Mouse (Mus musculus): ENCODE measurements around the gene Kif26a. TPM values are rescaled to one million over a fixed set of nuclear protein-coding genes. Genes with fewer than 3 reads are reported as not detected.

The Kif26a gene
- total and polyA plus RNA-seq, 3 experiments: 7.3 to 12.0 (median 10.7) TPM

DNA sequence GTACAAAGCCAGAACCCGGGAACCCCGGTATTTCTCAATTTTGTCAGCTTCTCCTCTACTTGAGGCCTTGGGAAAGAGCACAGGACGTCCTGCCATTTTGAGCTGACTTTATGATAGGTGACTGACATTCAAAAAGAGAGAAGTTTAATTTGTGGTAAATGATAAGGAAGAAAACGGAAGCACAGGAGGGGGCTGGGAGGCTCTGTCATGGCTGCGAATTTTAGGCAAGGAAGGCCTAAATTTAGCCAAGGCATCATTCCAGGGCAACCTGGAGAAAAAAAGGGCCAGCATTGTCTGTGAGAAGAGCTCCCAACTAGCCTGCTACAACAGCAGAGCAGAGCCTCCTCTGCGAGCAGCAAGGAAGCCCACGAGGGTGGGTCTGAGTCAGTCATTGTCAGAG, 5.3 kb upstream of the Kif26a start:
- Histone ChIP-seq H3K27me3 (ENCODE audit: control insufficient read depth, insufficient read depth, low read length) (peaks cover 4% of the 10 kb centered on the region; the same call in 1 of the 2 replicates), H3K27ac (no peak overlapping the region), H3K9ac (ENCODE audit: low read depth, low read length) (no peak overlapping the region), H3K79me2 (replicated peaks; ENCODE audit: control insufficient read depth, insufficient read depth, low read length) (no peaks in the 10 kb centered on the region), H3K36me3 (ENCODE audit: control insufficient read depth, insufficient read depth, low read length) (no peaks in the 10 kb centered on the region), H3K4me3 (no peak overlapping the region), H3K4me1 (ENCODE audit: control insufficient read depth, insufficient read depth, low read length) (no peaks in the 10 kb centered on the region; the same call in 1 of the 2 replicates)
- DNase-seq: no peak
- intact Hi-C loops (cut with DNase I): loop anchor here (1.0 to 10.0 kb wide), 2 partner anchors 27 to 134 kb away; no protein-coding TSS in a partner anchor
- WGBS: 48% methylated on average over 7 of the region's 7 CpGs
- TF ChIP-seq EP300 (IDR thresholded peaks at IDR 0.05; ENCODE audit: insufficient read depth, low read depth, low read length): no peak
- TF ChIP-seq CTCF (IDR thresholded peaks at IDR 0.05): no peak
- TF ChIP-seq POLR2A (IDR thresholded peaks at IDR 0.05; ENCODE audit: insufficient read depth, low read depth, low read length): no peak

DNA sequence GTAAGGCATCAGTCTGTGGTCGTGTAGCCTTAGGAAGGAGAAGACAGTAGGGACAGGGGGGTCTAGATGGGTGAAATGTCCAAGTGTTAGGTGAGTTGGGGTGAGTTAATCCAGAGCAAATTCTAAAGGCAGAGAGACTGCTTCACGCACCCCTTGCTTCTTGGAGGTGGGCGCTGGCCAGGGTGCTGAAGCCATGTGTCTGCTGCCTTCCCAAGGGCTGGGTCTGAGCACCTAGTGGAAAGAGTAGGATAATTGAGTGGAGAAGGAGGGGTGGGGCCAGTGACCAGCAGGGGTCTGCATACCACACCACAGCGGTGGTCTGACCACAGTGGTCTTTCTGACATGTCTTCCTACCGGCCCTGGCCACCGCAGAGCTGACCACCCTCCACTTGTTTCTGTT, 4.7 kb upstream of the Kif26a start:
- intact Hi-C loops (cut with DNase I): loop anchor here (10.0 kb wide), 1 partner anchor 134 kb away; no protein-coding TSS in a partner anchor
- Histone ChIP-seq H3K36me3 (ENCODE audit: control insufficient read depth, insufficient read depth, low read length) (no peaks in the 10 kb centered on the region), H3K4me1 (ENCODE audit: control insufficient read depth, insufficient read depth, low read length) (no peaks in the 10 kb centered on the region; the same call in 1 of the 2 replicates), H3K4me3 (no peak overlapping the region), H3K27ac (no peak overlapping the region), H3K27me3 (ENCODE audit: control insufficient read depth, insufficient read depth, low read length) (peaks cover 6% of the 10 kb centered on the region; the same call in 1 of the 2 replicates), H3K9ac (ENCODE audit: low read depth, low read length) (no peak overlapping the region), H3K79me2 (replicated peaks; ENCODE audit: control insufficient read depth, insufficient read depth, low read length) (no peaks in the 10 kb centered on the region)
- no peak for DNase-seq
- TF ChIP-seq EP300 (IDR thresholded peaks at IDR 0.05; ENCODE audit: insufficient read depth, low read depth, low read length): no peak
- TF ChIP-seq CTCF (IDR thresholded peaks at IDR 0.05): no peak
- TF ChIP-seq POLR2A (IDR thresholded peaks at IDR 0.05; ENCODE audit: insufficient read depth, low read depth, low read length): no peak
- WGBS: 13% methylated on average over 6 of the region's 6 CpGs

GRCm38 (mm10) chr12:112143116-112143832, 2.7 kb upstream of the Kif26a start:
- H3K4me3 ChIP-seq: no peak overlapping the region
- H3K4me1 ChIP-seq (ENCODE audit: control insufficient read depth, insufficient read depth, low read length): no peaks in the 10 kb centered on the region; the same call in 1 of the 2 replicates
- H3K79me2 ChIP-seq (replicated peaks; ENCODE audit: control insufficient read depth, insufficient read depth, low read length): 0 out of 2 replicates have a peak, but pooled peaks cover 1% of the 10 kb centered on the region
- H3K27ac ChIP-seq: no peak overlapping the region
- intact Hi-C loops (cut with DNase I): loop anchor here (10.0 kb wide), 1 partner anchor 132 kb away; no protein-coding TSS in a partner anchor
- no peak for DNase-seq
- no peak overlapping the region for H3K9ac ChIP-seq (ENCODE audit: low read depth, low read length)
- H3K36me3 ChIP-seq (ENCODE audit: control insufficient read depth, insufficient read depth, low read length): no peaks in the 10 kb centered on the region
- TF ChIP-seq CTCF (IDR thresholded peaks at IDR 0.05) (peak; percentile 59), EP300 (IDR thresholded peaks at IDR 0.05; ENCODE audit: insufficient read depth, low read depth, low read length) (no peak)
- WGBS: 6% methylated on average over 14 of the region's 14 CpGs
- peaks cover 8% of the 10 kb centered on the region; the same call in 1 of the 2 replicates for H3K27me3 ChIP-seq (ENCODE audit: control insufficient read depth, insufficient read depth, low read length)

GRCm38 (mm10) chr12:112143833-112144201, 2.2 kb upstream of the Kif26a start:
- Histone ChIP-seq H3K79me2 (replicated peaks; ENCODE audit: control insufficient read depth, insufficient read depth, low read length) (0 out of 2 replicates have a peak, but pooled peaks cover 1% of the 10 kb centered on the region), H3K4me1 (ENCODE audit: control insufficient read depth, insufficient read depth, low read length) (no peaks in the 10 kb centered on the region; the same call in 1 of the 2 replicates), H3K27me3 (ENCODE audit: control insufficient read depth, insufficient read depth, low read length) (peaks cover 8% of the 10 kb centered on the region; the same call in 1 of the 2 replicates), H3K4me3 (peak overlapping the region; percentile 77), H3K36me3 (ENCODE audit: control insufficient read depth, insufficient read depth, low read length) (no peaks in the 10 kb centered on the region), H3K27ac (no peak overlapping the region), H3K9ac (ENCODE audit: low read depth, low read length) (peak overlapping the region; percentile 40; the same call in 1 of the 2 replicates)
- 1% methylated on average over 44 of the region's 52 CpGs for WGBS
- intact Hi-C loops (cut with DNase I): loop anchor here (2.0 to 10.0 kb wide), 3 partner anchors 57 to 165 kb away; no protein-coding TSS in a partner anchor
- peak; percentile 33 for TF ChIP-seq CTCF (IDR thresholded peaks at IDR 0.05)
- no peak for TF ChIP-seq EP300 (IDR thresholded peaks at IDR 0.05; ENCODE audit: insufficient read depth, low read depth, low read length)
- DNase-seq: no peak

GRCm38 (mm10) chr12:112144377-112145115, 1.5 kb upstream of the Kif26a start:
- Histone ChIP-seq H3K27me3 (ENCODE audit: control insufficient read depth, insufficient read depth, low read length) (peaks cover 8% of the 10 kb centered on the region; the same call in 1 of the 2 replicates), H3K27ac (no peak overlapping the region), H3K4me3 (peak overlapping the region; percentile 77), H3K79me2 (replicated peaks; ENCODE audit: control insufficient read depth, insufficient read depth, low read length) (0 out of 2 replicates have a peak, but pooled peaks cover 1% of the 10 kb centered on the region), H3K4me1 (ENCODE audit: control insufficient read depth, insufficient read depth, low read length) (peaks cover under 1% of the 10 kb centered on the region; the same call in 1 of the 2 replicates), H3K36me3 (ENCODE audit: control insufficient read depth, insufficient read depth, low read length) (no peaks in the 10 kb centered on the region), H3K9ac (ENCODE audit: low read depth, low read length) (peak overlapping the region; percentile 40; the same call in 1 of the 2 replicates)
- 2% methylated on average over 46 of the region's 46 CpGs for WGBS
- DNase-seq: no peak
- TF ChIP-seq CTCF (IDR thresholded peaks at IDR 0.05) (no peak), POLR2A (IDR thresholded peaks at IDR 0.05; ENCODE audit: insufficient read depth, low read depth, low read length) (no peak), EP300 (IDR thresholded peaks at IDR 0.05; ENCODE audit: insufficient read depth, low read depth, low read length) (no peak)
- intact Hi-C loops (cut with DNase I): loop anchor here (1.0 to 10.0 kb wide), 8 partner anchors 56 to 399 kb away; no protein-coding TSS in a partner anchor
